Mouse (Mus musculus): ENCODE data around the gene Espl1. TPM values are rescaled to one million over a fixed set of nuclear protein-coding genes. Genes with fewer than 3 reads are reported as not detected.
"Not testable (repeated sequence)": the region's sequence is repeated elsewhere in the genome, so short reads cannot be mapped to it uniquely, and the experiment has no call there.

Gene Espl1
- polyA plus RNA-seq, 1 experiment = 16.1 TPM

GRCm38 (mm10) chr15:102326892-102327291 lies 30.8 kb downstream of the Espl1 start:
- 43% methylated on average over 8 of the region's 8 CpGs for WGBS
- no peak for DNase-seq (ENCODE audit: low read depth, low spot score)

GRCm38 (mm10) chr15:102331610-102332015 lies 35.5 kb downstream of the Espl1 start, which contains the start of gene Myg1:
Gene Myg1, plus strand, starts transcription at chr15:102331709.
- WGBS = under 1% methylated on average over 30 of the region's 30 CpGs

GRCm38 (mm10) chr15:102335254-102335653 lies 39.2 kb downstream of the Espl1 start:
- no peak for DNase-seq (ENCODE audit: low read depth, low spot score)
- 83% methylated on average over 8 of the region's 8 CpGs for WGBS

More at GRCm38 (mm10) chr15:102331610-102332015, 35.5 kb downstream of the Espl1 start, which contains the start of gene Myg1:
- peak; percentile 83 for DNase-seq (ENCODE audit: low read depth, low spot score)

- DNase-seq (ENCODE audit: low read depth, low spot score) = not testable (repeated sequence)
These were observed 39.9 kb downstream of the Espl1 start for GRCm38 (mm10) chr15:102335925-102336324.

GRCm38 (mm10) chr15:102336946-102337345 lies 40.9 kb downstream of the Espl1 start:
- 86% methylated on average over 4 of the region's 4 CpGs for WGBS
- no peak for DNase-seq (ENCODE audit: low read depth, low spot score)

More at GRCm38 (mm10) chr15:102335925-102336324, 39.9 kb downstream of the Espl1 start:
- WGBS = 89% methylated on average over 5 of the region's 5 CpGs

- 49% methylated on average over 5 of the region's 5 CpGs for WGBS
- no peak for DNase-seq (ENCODE audit: low read depth, low spot score)
These were observed 43.5 kb downstream of the Espl1 start for GRCm38 (mm10) chr15:102339612-102340011.

GRCm38 (mm10) chr15:102341580-102341979 lies 45.5 kb downstream of the Espl1 start:
- DNase-seq (ENCODE audit: low read depth, low spot score) = no peak
- WGBS = 9% methylated on average over 1 of the region's 1 CpGs

GRCm38 (mm10) chr15:102344490-102344889 lies 48.4 kb downstream of the Espl1 start:
- DNase-seq (ENCODE audit: low read depth, low spot score) = no peak
- 90% methylated on average over 3 of the region's 3 CpGs for WGBS

GRCm38 (mm10) chr15:102346444-102346843 lies 50.4 kb downstream of the Espl1 start:
- WGBS = 41% methylated on average over 4 of the region's 4 CpGs

GRCm38 (mm10) chr15:102350138-102350941 lies 54.3 kb downstream of the Espl1 start, which contains the start of gene Aaas:
Gene Aaas, minus strand, starts transcription at chr15:102350771.
- WGBS = under 1% methylated on average over 56 of the region's 56 CpGs
- peak; percentile 87 for DNase-seq (ENCODE audit: low read depth, low spot score)

More at GRCm38 (mm10) chr15:102346444-102346843, 50.4 kb downstream of the Espl1 start:
- DNase-seq (ENCODE audit: low read depth, low spot score) = no peak

- DNase-seq (ENCODE audit: low read depth, low spot score) = no peak
These were observed 54.9 kb downstream of the Espl1 start for GRCm38 (mm10) chr15:102350942-102351291.

GRCm38 (mm10) chr15:102352177-102352576 lies 56.1 kb downstream of the Espl1 start:
- DNase-seq (ENCODE audit: low read depth, low spot score) = no peak
- 59% methylated on average over 2 of the region's 2 CpGs for WGBS

More at GRCm38 (mm10) chr15:102350942-102351291, 54.9 kb downstream of the Espl1 start:
- 5% methylated on average over 11 of the region's 11 CpGs for WGBS

GRCm38 (mm10) chr15:102353986-102354385 lies 57.9 kb downstream of the Espl1 start:
- WGBS = 84% methylated on average over 2 of the region's 2 CpGs
- no peak for DNase-seq (ENCODE audit: low read depth, low spot score)

GRCm38 (mm10) chr15:102355134-102355870 lies 59.2 kb downstream of the Espl1 start:
- WGBS = 1% methylated on average over 49 of the region's 49 CpGs
- no peak for DNase-seq (ENCODE audit: low read depth, low spot score)

- WGBS = 18% methylated on average over 38 of the region's 38 CpGs
- no peak for DNase-seq (ENCODE audit: low read depth, low spot score)
These were observed 59.9 kb downstream of the Espl1 start for GRCm38 (mm10) chr15:102355871-102356441.

- DNase-seq (ENCODE audit: low read depth, low spot score) = no peak
- 73% methylated on average over 16 of the region's 16 CpGs for WGBS
These were observed 60.6 kb downstream of the Espl1 start for GRCm38 (mm10) chr15:102356501-102357325.

GRCm38 (mm10) chr15:102358126-102358525 lies 62.1 kb downstream of the Espl1 start:
- WGBS = 14% methylated on average over 25 of the region's 25 CpGs
- no peak for DNase-seq (ENCODE audit: low read depth, low spot score)

GRCm38 (mm10) chr15:102358834-102359233 lies 62.8 kb downstream of the Espl1 start:
- DNase-seq (ENCODE audit: low read depth, low spot score) = no peak
- WGBS = 28% methylated on average over 5 of the region's 5 CpGs

GRCm38 (mm10) chr15:102362648-102363047 lies 66.6 kb downstream of the Espl1 start:
- DNase-seq (ENCODE audit: low read depth, low spot score) = no peak
- 18% methylated on average over 14 of the region's 14 CpGs for WGBS

Measured in large intestine, adult 2 months (tissue).